ENCODE assay signal across 8 mouse cellular contexts in the genomic region with DNA sequence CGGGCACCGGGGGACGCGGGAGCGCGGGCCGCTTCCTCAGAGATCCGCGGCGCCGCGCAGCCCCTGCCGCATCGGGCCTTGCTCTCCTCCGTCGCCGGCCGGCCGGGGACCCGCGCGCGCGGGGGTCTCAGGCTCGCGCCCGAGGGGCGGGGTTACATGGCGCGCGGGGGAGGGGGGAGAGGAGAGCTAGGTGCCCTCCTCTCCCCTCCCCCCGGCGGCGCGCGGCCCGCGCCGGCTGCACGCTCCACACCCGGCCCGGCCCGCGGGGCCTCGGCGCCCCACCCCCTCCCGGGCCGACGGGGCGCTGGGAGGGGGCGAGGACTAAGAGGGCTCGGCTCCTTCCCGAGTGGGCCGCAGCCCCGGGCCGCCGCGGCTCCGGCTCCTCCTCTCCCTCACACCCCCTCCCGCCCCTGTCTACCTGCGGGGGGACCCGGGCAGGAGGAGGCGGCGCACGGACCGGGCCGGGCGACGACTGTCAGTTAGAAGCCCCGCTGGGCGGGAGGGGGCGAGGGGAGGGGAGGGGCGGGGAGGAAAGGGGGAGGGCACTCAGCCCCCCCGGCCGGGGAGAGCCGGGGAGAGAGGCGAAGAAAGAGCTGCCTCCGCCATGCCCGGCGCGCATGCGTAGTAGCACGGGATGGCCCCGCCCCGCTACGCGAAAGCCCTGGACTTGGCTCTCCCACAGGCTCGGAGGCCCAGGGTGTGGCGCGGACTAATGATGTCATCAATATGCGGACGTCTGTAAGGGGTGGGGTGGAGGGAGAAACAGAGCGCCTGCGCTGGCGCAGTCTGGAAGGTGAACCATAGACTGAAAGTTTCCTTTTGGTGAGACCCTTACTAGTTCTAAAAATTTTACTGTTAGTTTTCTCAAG. TPM values are rescaled to one million over a fixed set of nuclear protein-coding genes. Genes with fewer than 3 reads are reported as not detected.
DNase-seq lines count a peak whose midpoint lies in the region; ATAC-seq and TF ChIP-seq lines count a peak whose summit lies in the region.

TSS of gene 9930021J03Rik (minus strand) at position 73 of the 869 bp plus-strand sequence.

- DNase-seq in gastrocnemius, adult 8-10 months (ENCODE audit: low spot score in 2 of 2): peak; percentile 95 to 96
- peak; percentile 95 for DNase-seq in hindlimb bud, embryonic 11.5 days (ENCODE audit: extremely low spot score, low read depth, low spot score)
- peak; percentile 96 for DNase-seq in left cerebral cortex, adult 8-10 months (ENCODE audit: low spot score in 2 of 2)
- peak; percentile 98 to 99 for DNase-seq in right cerebral cortex, postnatal 10 days (ENCODE audit: low spot score in 2 of 2)
- peak; percentile 98 for DNase-seq in urinary bladder, postnatal 25 days (ENCODE audit: low spot score)

- peaks cover 26% of the 10 kb centered on the region for H3K36me3 ChIP-seq in megakaryocyte, embryonic 14.5 days (replicated peaks; ENCODE audit: low read length)

- peak; percentile 77 for ATAC-seq in activated CD4-positive, CD25-positive, alpha-beta regulatory T cell, adult 4 months

- TF ChIP-seq POLR2A in cortical plate, adult 2 months (IDR thresholded peaks at IDR 0.05; ENCODE audit: extremely low read depth, insufficient read depth, low read length): peak; percentile 69; the same call in 1 of the 2 replicates

- no peak for TF ChIP-seq CTCF in cortical plate, adult 2 months (IDR thresholded peaks at IDR 0.05; ENCODE audit: extremely low read depth, insufficient read depth, low read length)

- no peaks in the 10 kb centered on the region for H3K27me3 ChIP-seq in megakaryocyte, embryonic 14.5 days (replicated peaks)

- H3K9me3 ChIP-seq in megakaryocyte, embryonic 14.5 days: no peaks in the 10 kb centered on the region

- H3K4me1 ChIP-seq in cortical plate, adult 2 months (ENCODE audit: control insufficient read depth, insufficient read depth, low read length): peaks cover 4% of the 10 kb centered on the region
- H3K4me1 ChIP-seq in megakaryocyte, embryonic 14.5 days: peaks cover 40% of the 10 kb centered on the region

- peak within 1 kb of the TSS; percentile 57 for H3K4me3 ChIP-seq in cortical plate, adult 2 months (ENCODE audit: insufficient read depth, low read length)
- peak within 1 kb of the TSS; percentile 93 for H3K4me3 ChIP-seq in megakaryocyte, embryonic 14.5 days (replicated peaks)

- peak within 1 kb of the TSS; percentile 39; the same call in 1 of the 2 replicates for H3K27ac ChIP-seq in cortical plate, adult 2 months (ENCODE audit: insufficient read depth, low read length)

RNA-seq across cellular contexts. Expression of gene 9930021J03Rik, which starts in this region (rescaled TPM):
- 1 to 10 TPM; 6.5 to 7.5 TPM for polyA plus RNA-seq in activated CD4-positive, CD25-positive, alpha-beta regulatory T cell, adult 4 months (2017; shearing (Covaris generic))
- polyA plus RNA-seq in cortical plate, adult 2 months (2012; rRNA removed): 27.0 and 27.4 TPM in 2 replicates
- total RNA-seq in gastrocnemius, adult 8-10 months (2022): 10 to 100 TPM; 10.9 to 15.6 (median 11.8) TPM
- 10 to 100 TPM; 36.1 to 44.9 (median 40.3) TPM for total RNA-seq in left cerebral cortex, adult 8-10 months (2022)
- 0.62 and 0.70 TPM in 2 replicates for polyA plus RNA-seq in megakaryocyte, embryonic 14.5 days (2012; ENCODE audit: insufficient read depth, low replicate concordance)

Comparison
In these comparisons a context has a peak if more than half of its experiments do, and no peak if none do; other contexts are left out.
1. Peak in every context shown above with its lines: DNase-seq, ATAC-seq, H3K4me3 ChIP-seq and H3K27ac ChIP-seq.